Mouse (Mus musculus) heart, adult 2 months (tissue): ENCODE results near the gene Coro6. TPM values are rescaled to one million over a fixed set of nuclear protein-coding genes. Genes with fewer than 3 reads are reported as not detected.

Experiments used
- DNase-seq, 2 experiments: peaks; one replicate each; pipeline ENCODE4 v3.0.0; 2021
- H3K27ac ChIP-seq: fragments of 200-600 bp; 2 replicates; pipeline ENCODE4 v1.8.1; 2022
- H3K27me3 ChIP-seq: fragments of 200-500 bp; 2 replicates; pipeline ENCODE4 v1.6.1; 2012; ENCODE audit warnings: mild to moderate bottlenecking, low read length, inconsistent platforms, mixed read lengths; ENCODE audit not compliant: control insufficient read depth, insufficient read depth
- H3K36me3 ChIP-seq: fragments of 200-500 bp; 2 replicates; pipeline ENCODE4 v1.6.1; 2012; ENCODE audit warnings: low read length, inconsistent platforms; ENCODE audit not compliant: control insufficient read depth, insufficient read depth
- H3K4me1 ChIP-seq: fragments of 200-500 bp; 2 replicates; pipeline ENCODE4 v1.6.1; 2011; ENCODE audit warnings: low read length; ENCODE audit not compliant: control insufficient read depth, insufficient read depth
- H3K4me3 ChIP-seq: fragments of 200-600 bp; 2 replicates; pipeline ENCODE4 v1.8.1; 2022
- H3K79me2 ChIP-seq: fragments of 200-500 bp; replicated peaks from 2 replicates; pipeline ENCODE4 v1.6.1; 2012; ENCODE audit warnings: mild to moderate bottlenecking, inconsistent platforms, low read length, moderate library complexity, mixed read lengths; ENCODE audit not compliant: control insufficient read depth, insufficient read depth
- H3K9ac ChIP-seq: fragments of 200-500 bp; 2 replicates; pipeline ENCODE4 v1.6.1; 2012; ENCODE audit warnings: low read depth, mild to moderate bottlenecking, control low read depth, inconsistent platforms, low read length, mixed read lengths
- CTCF ChIP-seq: fragments of 200-600 bp; IDR thresholded peaks from 2 replicates; pipeline ENCODE4 v1.8.1; 2022; ENCODE audit warnings: antibody characterized with exemption, mild to moderate bottlenecking, moderate library complexity
- EP300 ChIP-seq: fragments of 200-500 bp; IDR thresholded peaks from 2 replicates; pipeline ENCODE4 v1.6.1; 2011; ENCODE audit warnings: low read depth, low read length, control low read depth; ENCODE audit not compliant: insufficient read depth
- POLR2A ChIP-seq: fragments of 200-500 bp; IDR thresholded peaks from 2 replicates; pipeline ENCODE4 v1.6.1; 2011; ENCODE audit warnings: mild to moderate bottlenecking, low read depth, low read length, control low read depth; ENCODE audit not compliant: insufficient read depth
- WGBS: fragments of 180-500 bp; shearing (Covaris S2); methylation state at CpG from one replicate; pipeline ENCODE4 v1.1.7; 2018; 5-methylcytosine and 5-hydroxymethylcytosine counted together
- intact Hi-C: fragments of 180-260 bp; cut with DNase I; formaldehyde crosslinking; loops from one replicate; pipeline ENCODE4 v1.15.1; 2025
- polyA plus RNA-seq: library from polyadenylated mRNA; depleted of rRNA; stranded (reverse); fragments of >200 nt; gene quantifications from 2 replicates; pipeline ENCODE4 v1.2.3, GENCODE M21; 2012
- total RNA-seq, 2 experiments: library from RNA; stranded (reverse); gene quantifications; 2 replicates each; pipeline ENCODE4 v1.2.3; 2021

Coro6 gene
- total and polyA plus RNA-seq, 3 experiments = 207 to 482 (median 213) TPM

DNA sequence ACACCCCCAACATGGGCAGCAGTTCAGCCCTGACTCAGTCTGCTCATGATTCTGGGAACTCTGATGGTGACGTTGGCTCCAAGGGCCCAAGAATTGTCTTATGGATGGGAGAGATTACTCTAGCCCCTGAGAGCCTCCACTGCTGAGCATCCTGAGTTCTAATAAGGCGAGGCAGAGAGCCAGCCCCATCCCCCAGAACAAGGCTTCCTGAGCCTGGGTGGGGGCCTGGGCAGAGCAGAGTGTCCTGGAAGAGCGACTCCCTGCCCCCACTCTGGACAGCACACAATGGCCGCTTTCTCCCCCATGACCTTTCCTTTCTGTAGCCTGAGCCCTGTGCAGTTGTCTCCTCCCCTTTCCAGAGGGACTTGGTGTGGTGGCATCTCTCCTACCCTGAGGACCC, 35.6 kb downstream of the Coro6 start:
- peak in 1 of 2 experiments; percentile 61 for DNase-seq
- Histone ChIP-seq H3K27ac (peak overlapping the region; percentile 96), H3K79me2 (peaks cover 8% of the 10 kb centered on the region), H3K36me3 (peaks cover 2% of the 10 kb centered on the region; the same call in 1 of the 2 replicates), H3K4me3 (peak overlapping the region; percentile 13), H3K27me3 (no peaks in the 10 kb centered on the region), H3K9ac (no peak overlapping the region), H3K4me1 (peaks cover 34% of the 10 kb centered on the region)
- TF ChIP-seq CTCF (no peak), POLR2A (no peak), EP300 (no peak)
- WGBS = 48% methylated on average over 4 of the region's 4 CpGs
- intact Hi-C loops = loop anchor here (2.0 to 10.0 kb wide), 3 partner anchors 31 to 307 kb away; partner anchors contain the start of gene Ssh2

DNA sequence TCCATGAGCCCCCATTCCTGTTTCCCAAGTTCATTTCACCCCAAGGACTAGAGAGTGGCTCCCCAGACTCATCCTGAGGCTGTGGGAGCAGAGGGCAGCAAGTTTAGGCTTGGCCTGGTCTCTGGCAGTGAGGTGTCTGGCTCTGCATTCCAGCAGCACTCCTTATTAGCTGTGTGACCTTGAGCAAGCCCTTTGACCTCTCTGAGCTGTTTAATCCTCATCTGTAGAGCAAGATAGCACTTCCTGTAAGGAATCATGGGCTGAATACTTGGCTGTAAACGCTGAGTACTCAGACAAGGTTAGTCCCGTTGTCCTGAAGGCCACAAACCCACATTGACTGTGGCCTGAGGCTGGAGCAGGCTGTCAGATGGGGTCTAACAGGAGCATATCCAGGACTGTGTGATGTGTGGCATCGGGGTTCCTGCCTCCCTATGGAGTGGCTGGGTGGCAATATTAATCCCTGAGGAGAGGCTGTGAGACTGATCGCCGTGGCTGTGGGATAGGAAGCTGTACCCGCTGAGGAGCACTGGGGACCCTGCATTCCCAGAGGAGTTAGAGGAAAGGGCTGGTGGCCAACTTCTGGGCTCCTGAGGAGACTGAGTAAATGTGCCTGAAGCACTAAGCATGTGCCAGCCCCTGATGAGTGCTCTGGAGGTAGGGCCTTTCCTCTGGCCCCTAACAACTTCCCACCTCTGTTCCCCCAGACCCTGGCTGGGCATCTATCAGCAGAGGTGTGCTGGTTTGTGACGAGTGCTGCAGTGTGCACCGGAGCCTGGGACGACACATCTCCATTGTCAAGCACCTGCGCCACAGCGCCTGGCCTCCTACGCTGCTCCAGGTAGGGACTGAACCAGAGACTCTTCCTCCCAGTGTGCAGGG, 36.3 kb downstream of the Coro6 start:
- Histone ChIP-seq H3K4me1 (peaks cover 38% of the 10 kb centered on the region), H3K9ac (no peak overlapping the region), H3K36me3 (peaks cover 2% of the 10 kb centered on the region; the same call in 1 of the 2 replicates), H3K27ac (peak overlapping the region; percentile 96), H3K27me3 (no peaks in the 10 kb centered on the region), H3K4me3 (peak overlapping the region; percentile 13), H3K79me2 (peaks cover 8% of the 10 kb centered on the region)
- WGBS = 59% methylated on average over 12 of the region's 12 CpGs
- TF ChIP-seq EP300 (no peak), POLR2A (no peak), CTCF (no peak)
- no peak for DNase-seq
- intact Hi-C loops = loop anchor here (2.0 to 10.0 kb wide), 3 partner anchors 32 to 306 kb away; partner anchors contain the start of gene Ssh2

DNA sequence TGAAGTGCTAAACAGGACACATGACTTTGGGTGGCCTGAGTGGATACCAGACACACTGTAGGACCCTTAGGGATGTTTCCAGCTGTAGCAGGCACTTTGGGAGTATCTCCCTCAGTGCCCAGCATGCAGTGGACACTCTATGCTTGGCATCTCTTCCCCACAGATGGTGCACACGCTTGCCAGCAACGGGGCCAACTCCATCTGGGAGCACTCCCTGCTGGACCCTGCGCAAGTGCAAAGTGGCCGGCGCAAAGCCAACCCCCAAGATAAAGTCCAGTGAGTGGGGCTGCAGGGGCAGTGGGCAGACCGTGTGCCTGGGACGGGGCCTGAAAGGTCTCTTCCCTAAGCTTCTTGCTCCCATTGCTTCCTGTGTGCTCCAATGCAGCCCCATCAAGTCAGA, 37.1 kb downstream of the Coro6 start:
- H3K36me3 ChIP-seq = peaks cover 2% of the 10 kb centered on the region; the same call in 1 of the 2 replicates
- no peak overlapping the region for H3K4me3 ChIP-seq
- no peak for DNase-seq
- H3K9ac ChIP-seq = no peak overlapping the region
- H3K79me2 ChIP-seq = peaks cover 6% of the 10 kb centered on the region
- H3K4me1 ChIP-seq = peaks cover 37% of the 10 kb centered on the region
- WGBS = 49% methylated on average over 7 of the region's 7 CpGs
- intact Hi-C loops = loop anchor here (2.0 to 10.0 kb wide), 3 partner anchors 33 to 305 kb away; partner anchors contain the start of gene Ssh2
- no peak overlapping the region; the same call in 1 of the 2 replicates for H3K27ac ChIP-seq
- TF ChIP-seq POLR2A = no peak
- no peak for TF ChIP-seq CTCF
- TF ChIP-seq EP300 = no peak
- H3K27me3 ChIP-seq = no peaks in the 10 kb centered on the region

DNA sequence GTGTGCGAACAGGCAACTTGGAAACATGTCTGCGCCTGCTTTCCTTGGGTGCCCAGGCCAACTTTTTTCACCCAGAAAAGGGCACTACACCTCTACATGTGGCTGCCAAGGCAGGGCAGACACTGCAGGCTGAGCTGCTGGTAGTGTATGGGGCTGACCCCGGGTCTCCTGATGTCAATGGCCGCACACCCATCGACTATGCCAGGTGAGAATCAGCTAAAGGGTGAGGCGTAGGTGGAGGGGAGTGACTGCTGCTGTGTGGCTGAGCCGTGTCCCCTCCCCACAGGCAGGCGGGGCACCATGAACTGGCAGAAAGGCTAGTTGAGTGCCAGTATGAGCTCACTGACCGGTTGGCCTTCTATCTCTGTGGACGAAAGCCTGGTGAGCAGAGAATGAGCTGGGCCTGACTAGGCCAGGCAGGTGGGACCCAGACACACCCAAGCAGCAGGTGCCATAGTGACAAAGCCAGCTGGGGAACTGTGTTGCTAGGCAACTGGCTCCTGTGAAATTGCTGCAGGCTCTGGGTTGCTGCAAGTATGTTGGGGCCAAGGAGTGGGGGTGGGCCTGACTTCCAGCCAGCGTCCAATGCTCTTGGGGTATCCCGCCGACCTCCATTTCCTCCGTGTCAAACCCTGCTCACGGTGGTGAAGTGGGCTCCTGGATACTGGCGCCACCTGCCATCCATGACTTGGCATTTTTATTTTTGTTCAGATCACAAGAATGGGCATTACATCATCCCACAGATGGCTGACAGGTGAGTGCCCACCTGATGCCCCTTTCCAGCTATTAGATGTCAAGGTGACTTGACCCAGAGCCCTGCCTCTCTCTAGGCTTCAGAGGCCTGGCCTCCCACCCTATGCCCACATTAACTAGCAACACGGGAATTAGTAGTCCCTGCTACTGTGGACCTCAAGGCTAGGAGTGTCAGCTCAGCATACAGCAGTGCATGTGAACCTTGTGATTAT, 38.4 kb downstream of the Coro6 start:
- intact Hi-C loops = loop anchor here (1.0 to 2.0 kb wide), 2 partner anchors 9 to 184 kb away; no protein-coding TSS in a partner anchor
- Histone ChIP-seq H3K4me3 (no peak overlapping the region), H3K4me1 (peaks cover 32% of the 10 kb centered on the region), H3K9ac (no peak overlapping the region), H3K36me3 (peaks cover 2% of the 10 kb centered on the region; the same call in 1 of the 2 replicates), H3K27me3 (no peaks in the 10 kb centered on the region), H3K79me2 (peaks cover 2% of the 10 kb centered on the region; the same call in 1 of the 2 replicates), H3K27ac (no peak overlapping the region)
- WGBS = 79% methylated on average over 17 of the region's 17 CpGs
- DNase-seq = no peak
- TF ChIP-seq POLR2A = no peak
- no peak for TF ChIP-seq CTCF
- TF ChIP-seq EP300 = no peak

DNA sequence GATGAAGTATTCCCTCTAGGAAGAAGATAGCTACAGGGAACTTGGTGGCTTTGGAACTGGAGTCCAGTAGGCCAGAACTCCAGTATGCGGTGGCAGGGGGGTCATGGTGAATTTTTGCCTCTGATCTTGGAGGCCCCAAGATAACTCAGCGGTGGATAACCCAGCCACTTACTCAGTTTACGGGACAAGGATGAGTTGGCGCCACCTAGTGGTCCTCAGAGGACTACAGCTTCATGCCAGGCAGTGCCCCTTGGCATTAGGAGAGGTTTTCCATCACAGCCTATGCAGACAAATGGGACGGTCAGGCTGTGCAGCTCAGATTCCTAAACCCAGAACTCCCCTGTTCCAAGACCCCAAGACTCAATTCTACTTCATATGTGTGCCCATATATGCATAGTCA, 39.2 kb downstream of the Coro6 start:
- H3K79me2 ChIP-seq = peaks cover 2% of the 10 kb centered on the region; the same call in 1 of the 2 replicates
- H3K27me3 ChIP-seq = no peaks in the 10 kb centered on the region
- no peak for TF ChIP-seq EP300
- no peak for TF ChIP-seq POLR2A
- peak; percentile 94 for TF ChIP-seq CTCF
- DNase-seq = peak; percentile 79 to 81
- WGBS = 10% methylated on average over 5 of the region's 5 CpGs
- H3K27ac ChIP-seq = no peak overlapping the region
- H3K4me1 ChIP-seq = peaks cover 28% of the 10 kb centered on the region
- H3K4me3 ChIP-seq = no peak overlapping the region
- no peak overlapping the region for H3K9ac ChIP-seq
- intact Hi-C loops = loop anchor here (1.0 to 2.0 kb wide), 2 partner anchors 10 to 185 kb away; no protein-coding TSS in a partner anchor
- H3K36me3 ChIP-seq = peaks cover 2% of the 10 kb centered on the region; the same call in 1 of the 2 replicates
